In genomic region chr1:184871506-184871905, GRCm38 (mm10) we compare ENCODE assay signal across 11 mouse cellular contexts. TPM values are rescaled to one million over a fixed set of nuclear protein-coding genes. Genes with fewer than 3 reads are reported as not detected.
DNase-seq lines count a peak whose midpoint lies in the region; ATAC-seq and TF ChIP-seq lines count a peak whose summit lies in the region.
"Had no signal": no experiment of that assay in that cellular context is flagged by ENCODE, and none has a peak within 500 bp of the region (broad histone marks: within the 10 kb centered on the region; RNA-seq: fewer than 3 reads in every experiment).

No protein-coding gene starts in this region.

- TF ChIP-seq CTCF in kidney, postnatal 0 days (IDR thresholded peaks at IDR 0.05; ENCODE audit: low read depth): no peak

- H3K9me3 ChIP-seq in kidney, postnatal 0 days (replicated peaks; ENCODE audit: low read length): no peaks in the 10 kb centered on the region
- no peaks in the 10 kb centered on the region for H3K9me3 ChIP-seq in neural tube, embryonic 15.5 days (replicated peaks)

- no peak overlapping the region for H3K4me2 ChIP-seq in kidney, postnatal 0 days (ENCODE audit: low read length)
- H3K4me2 ChIP-seq in neural tube, embryonic 15.5 days: no peak overlapping the region

- 0 out of 2 replicates have a peak, but pooled peaks cover 4% of the 10 kb centered on the region for H3K36me3 ChIP-seq in kidney, postnatal 0 days (ENCODE audit: insufficient read depth, low read length)
- no peaks in the 10 kb centered on the region for H3K36me3 ChIP-seq in neural tube, embryonic 15.5 days

- peaks cover 51% of the 10 kb centered on the region for H3K4me1 ChIP-seq in brown adipose tissue, adult 24 weeks (ENCODE audit: control insufficient read depth, insufficient read depth, insufficient read length, low read length)
- H3K4me1 ChIP-seq in kidney, postnatal 0 days (replicated peaks; ENCODE audit: insufficient read depth, low read length): peaks cover 12% of the 10 kb centered on the region
- H3K4me1 ChIP-seq in neural tube, embryonic 15.5 days: no peaks in the 10 kb centered on the region

- peak overlapping the region; percentile 75 for H3K27ac ChIP-seq in brown adipose tissue, adult 24 weeks (replicated peaks; ENCODE audit: low read depth, low read length)
- peak overlapping the region; percentile 63 for H3K27ac ChIP-seq in kidney, postnatal 0 days
- no peak overlapping the region for H3K27ac ChIP-seq in neural tube, embryonic 15.5 days (replicated peaks)

- H3K9ac ChIP-seq in kidney, postnatal 0 days (ENCODE audit: low read depth, low read length): 0 out of 2 replicates have a peak overlapping the region, but pooled peaks have one; percentile 3
- H3K9ac ChIP-seq in neural tube, embryonic 15.5 days (replicated peaks): no peak overlapping the region

- peak; percentile 46 for DNase-seq in embryo, embryonic 10.5 days (ENCODE audit: low spot score)
- no peak for DNase-seq in embryo, embryonic 10 days (ENCODE audit: low spot score)
- no peak for DNase-seq in kidney, postnatal 0 days (ENCODE audit: low spot score)
- peak; percentile 53 for DNase-seq in lung, postnatal 10 days
- no peak for DNase-seq in thymus, postnatal 4 days
- DNase-seq in cerebellum, adult 18-20 months: no peak
- DNase-seq: cerebellum, postnatal 36 days had no signal

- WGBS in kidney, postnatal 0 days: 81% methylated on average over 1 of the region's 1 CpGs
- 80% methylated on average over 1 of the region's 1 CpGs for WGBS in neural tube, embryonic 15.5 days

- no peaks in the 10 kb centered on the region for H3K27me3 ChIP-seq in kidney, postnatal 0 days (ENCODE audit: insufficient read depth, low read length)
- H3K27me3 ChIP-seq in neural tube, embryonic 15.5 days (replicated peaks): no peaks in the 10 kb centered on the region

- ATAC-seq in kidney, postnatal 0 days (replicated peaks; ENCODE audit: low FRiP score, low read depth): peak; percentile 67; the same call in 1 of the 2 replicates
- no peak for ATAC-seq in neural tube, embryonic 15.5 days (ENCODE audit: low FRiP score)
- ATAC-seq: forebrain, embryonic 16.5 days had no signal

- no peak overlapping the region for H3K4me3 ChIP-seq in brown adipose tissue, adult 24 weeks (ENCODE audit: insufficient read depth, low read depth, low read length)
- no peak overlapping the region for H3K4me3 ChIP-seq in kidney, postnatal 0 days (replicated peaks; ENCODE audit: low read depth, low read length)
- no peak overlapping the region for H3K4me3 ChIP-seq in neural tube, embryonic 15.5 days (replicated peaks)
- H3K4me3 ChIP-seq: myocyte had no signal

RNA-seq across cellular contexts. Expression of gene C130074G19Rik, which starts 11.5 kb away (rescaled TPM):
- polyA plus RNA-seq in brown adipose tissue, adult 24 weeks (2012; ENCODE audit: insufficient read depth, insufficient read length, missing spikeins): 86.6 and 95.5 TPM in 2 replicates
- 7.4 and 7.6 TPM in 2 replicates for polyA plus RNA-seq in kidney, postnatal 0 days (2015; fragmentation: Nextera tagmentation; extraction: Ambion mirVana)
- 1.0 and 1.3 TPM in 2 replicates for polyA plus RNA-seq in neural tube, embryonic 15.5 days (2015; fragmentation: Nextera tagmentation; extraction: Ambion mirVana)

RNA-seq across cellular contexts. Expression of gene Marc2, which starts 25.3 kb away (rescaled TPM):
- 234 and 326 TPM in 2 replicates for polyA plus RNA-seq in brown adipose tissue, adult 24 weeks (2012; ENCODE audit: insufficient read depth, insufficient read length, missing spikeins)
- 318 and 327 TPM in 2 replicates for polyA plus RNA-seq in kidney, postnatal 0 days (2015; fragmentation: Nextera tagmentation; extraction: Ambion mirVana)
- polyA plus RNA-seq in neural tube, embryonic 15.5 days (2015; fragmentation: Nextera tagmentation; extraction: Ambion mirVana): 113 and 133 TPM in 2 replicates

Comparison
In these comparisons a context has a peak if more than half of its experiments do, and no peak if none do; other contexts are left out.
1. DNase-seq: peak in embryo, embryonic 10.5 days (single experiment) and lung, postnatal 10 days (single experiment); none in embryo, embryonic 10 days (single experiment), kidney, postnatal 0 days (single experiment), thymus, postnatal 4 days (single experiment) and cerebellum, adult 18-20 months (0 of 2).
2. RNA of gene C130074G19Rik, which starts 11.5 kb away (polyA plus RNA-seq): 86.6 to 95.5 TPM in brown adipose tissue, adult 24 weeks; 7.4 to 7.6 TPM in kidney, postnatal 0 days and 1.0 to 1.3 TPM in neural tube, embryonic 15.5 days; every median in the first group is over 10 times any median in the second.